Comparison of ENCODE assay signal across 8 mouse cellular contexts in the genomic region with DNA sequence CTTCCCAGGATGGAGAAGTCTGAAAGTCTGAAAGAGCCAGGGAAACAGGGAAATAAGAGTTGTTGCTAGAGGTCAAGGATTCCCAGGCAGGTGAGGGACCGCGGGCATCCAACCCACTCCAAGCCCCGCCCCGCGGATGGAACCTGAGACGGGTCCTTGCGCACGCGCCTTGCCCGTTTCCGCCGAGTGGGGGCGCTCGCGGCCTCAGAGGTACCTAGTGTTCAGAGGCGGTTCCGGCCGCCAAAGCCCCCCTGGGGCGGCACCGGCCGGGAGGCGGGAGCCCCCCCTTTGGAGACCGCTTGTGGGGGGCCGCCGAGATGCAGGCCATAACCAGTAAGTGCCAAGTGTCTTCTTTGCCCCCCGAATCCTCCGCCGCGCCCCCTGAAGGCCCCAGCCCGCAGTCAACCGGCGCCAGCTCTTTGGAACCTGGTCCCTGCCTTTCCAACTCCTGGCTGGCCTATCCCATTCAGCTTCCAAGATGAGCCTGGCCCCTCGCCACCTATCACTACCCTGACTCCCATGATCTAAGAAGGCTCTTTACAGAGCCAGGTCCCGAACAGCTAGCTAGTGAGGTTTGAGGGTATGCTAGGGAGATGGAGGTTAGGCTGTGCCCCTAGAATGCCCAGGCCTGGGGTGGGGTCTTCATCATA. TPM values are rescaled to one million over a fixed set of nuclear protein-coding genes. Genes with fewer than 3 reads are reported as not detected.
A peak's percentile ranks its signal among the peaks of the same experiment; 100 is the strongest.
DNase-seq lines count a peak whose midpoint lies in the region; ATAC-seq and TF ChIP-seq lines count a peak whose summit lies in the region.

No protein-coding gene starts in this region.

- no peak overlapping the region for H3K4me2 ChIP-seq in forebrain, embryonic 16.5 days (ENCODE audit: low read length)
- peak overlapping the region; percentile 42 for H3K4me2 ChIP-seq in embryonic facial prominence, embryonic 14.5 days (ENCODE audit: low read depth, low read length)

- H3K9me3 ChIP-seq in forebrain, embryonic 10.5 days = no peaks in the 10 kb centered on the region
- no peaks in the 10 kb centered on the region for H3K9me3 ChIP-seq in forebrain, embryonic 16.5 days (ENCODE audit: control insufficient read depth, low read length)
- no peaks in the 10 kb centered on the region for H3K9me3 ChIP-seq in ES-Bruce4 (replicated peaks; ENCODE audit: control insufficient read depth, insufficient read depth, low read length, poor library complexity, severe bottlenecking)
- no peaks in the 10 kb centered on the region for H3K9me3 ChIP-seq in embryonic facial prominence, embryonic 14.5 days (ENCODE audit: control insufficient read depth, low read length)

- DNase-seq in forebrain, embryonic 10.5 days (ENCODE audit: extremely low spot score, low spot score) = peak; percentile 42
- DNase-seq in embryonic facial prominence, embryonic 14.5 days (ENCODE audit: low spot score) = no peak
- DNase-seq in induced T-regulatory cell, adult 2 months (ENCODE audit: low read depth) = peak; percentile 40
- DNase-seq in thymus, postnatal 25 days = peak; percentile 16
- no peak for DNase-seq in yolk sac, embryonic 10.5 days (ENCODE audit: low spot score)

- peaks cover 11% of the 10 kb centered on the region for H3K4me1 ChIP-seq in forebrain, embryonic 10.5 days
- peaks cover 4% of the 10 kb centered on the region for H3K4me1 ChIP-seq in forebrain, embryonic 16.5 days (replicated peaks; ENCODE audit: control insufficient read depth, insufficient read depth, low read length)
- no peaks in the 10 kb centered on the region for H3K4me1 ChIP-seq in ES-Bruce4 (ENCODE audit: control insufficient read depth, insufficient read depth, low read length)
- peaks cover 8% of the 10 kb centered on the region for H3K4me1 ChIP-seq in embryonic facial prominence, embryonic 14.5 days (ENCODE audit: control insufficient read depth, insufficient read depth, low read length)

- no peak for TF ChIP-seq POLR2A in ES-Bruce4 (IDR thresholded peaks at IDR 0.05; ENCODE audit: insufficient read depth, low read length)

- ATAC-seq in forebrain, embryonic 16.5 days = no peak
- no peak for ATAC-seq in embryonic facial prominence, embryonic 14.5 days (ENCODE audit: low read depth)
- peak; percentile 54; the same call in 1 of the 2 replicates for ATAC-seq in megakaryocyte progenitor cell, adult 5-6 weeks (replicated peaks; ENCODE audit: poor library complexity)

- TF ChIP-seq EP300 in ES-Bruce4 (IDR thresholded peaks at IDR 0.05; ENCODE audit: insufficient read depth, low read depth, low read length) = no peak

- peak overlapping the region; percentile 41 for H3K4me3 ChIP-seq in forebrain, embryonic 10.5 days
- H3K4me3 ChIP-seq in forebrain, embryonic 16.5 days (replicated peaks; ENCODE audit: low read length) = no peak overlapping the region
- peak overlapping the region; percentile 22 for H3K4me3 ChIP-seq in ES-Bruce4 (ENCODE audit: low read depth, low read length)
- H3K4me3 ChIP-seq in embryonic facial prominence, embryonic 14.5 days (ENCODE audit: low read depth, low read length) = peak overlapping the region; percentile 15; the same call in 1 of the 2 replicates

- 8% methylated on average over 34 of the region's 34 CpGs for WGBS in forebrain, embryonic 10.5 days
- WGBS in forebrain, embryonic 16.5 days = 8% methylated on average over 34 of the region's 34 CpGs
- WGBS in embryonic facial prominence, embryonic 14.5 days = 8% methylated on average over 32 of the region's 34 CpGs

- H3K36me3 ChIP-seq in forebrain, embryonic 10.5 days (replicated peaks) = peaks cover 24% of the 10 kb centered on the region
- H3K36me3 ChIP-seq in forebrain, embryonic 16.5 days (ENCODE audit: control insufficient read depth, insufficient read depth) = peaks cover 2% of the 10 kb centered on the region; the same call in 1 of the 2 replicates
- H3K36me3 ChIP-seq in ES-Bruce4 (ENCODE audit: control insufficient read depth, insufficient read depth, low read length, poor library complexity, severe bottlenecking) = no peaks in the 10 kb centered on the region
- peaks cover 8% of the 10 kb centered on the region for H3K36me3 ChIP-seq in embryonic facial prominence, embryonic 14.5 days (ENCODE audit: control insufficient read depth, insufficient read depth, low read length)

- no peak overlapping the region for H3K9ac ChIP-seq in forebrain, embryonic 16.5 days (replicated peaks; ENCODE audit: low read depth, low read length)
- peak overlapping the region; percentile 23; the same call in 1 of the 2 replicates for H3K9ac ChIP-seq in ES-Bruce4 (ENCODE audit: low read depth, poor library complexity, severe bottlenecking)
- H3K9ac ChIP-seq in embryonic facial prominence, embryonic 14.5 days (ENCODE audit: low read depth, low read length) = no peak overlapping the region

- peaks cover 20% of the 10 kb centered on the region for H3K27me3 ChIP-seq in forebrain, embryonic 10.5 days (ENCODE audit: poor library complexity, severe bottlenecking)
- H3K27me3 ChIP-seq in forebrain, embryonic 16.5 days (replicated peaks; ENCODE audit: control insufficient read depth, insufficient read depth, low read length) = no peaks in the 10 kb centered on the region; the same call in 1 of the 2 replicates
- H3K27me3 ChIP-seq in ES-Bruce4 (ENCODE audit: control insufficient read depth, insufficient read depth, low read length, poor library complexity, severe bottlenecking) = no peaks in the 10 kb centered on the region
- no peaks in the 10 kb centered on the region for H3K27me3 ChIP-seq in embryonic facial prominence, embryonic 14.5 days (replicated peaks; ENCODE audit: control insufficient read depth, insufficient read depth, low read length)

- peak; percentile 67 for TF ChIP-seq CTCF in ES-Bruce4 (IDR thresholded peaks at IDR 0.05; ENCODE audit: low read depth, low read length)

- H3K27ac ChIP-seq in forebrain, embryonic 10.5 days = no peak overlapping the region
- H3K27ac ChIP-seq in forebrain, embryonic 16.5 days (ENCODE audit: low read length) = no peak overlapping the region
- no peak overlapping the region for H3K27ac ChIP-seq in ES-Bruce4 (ENCODE audit: insufficient read depth, low read length)
- no peak overlapping the region for H3K27ac ChIP-seq in embryonic facial prominence, embryonic 14.5 days (replicated peaks; ENCODE audit: low read depth, low read length)

RNA-seq across cellular contexts. Expression of a gene that starts 6.7 kb away (rescaled TPM):
- 21.2 and 21.6 TPM in 2 replicates for polyA plus RNA-seq in forebrain, embryonic 10.5 days (2016; fragmentation: Nextera tagmentation; extraction: Ambion mirVana)
- 37.7 and 45.5 TPM in 2 replicates for polyA plus RNA-seq in forebrain, embryonic 16.5 days (2015; fragmentation: Nextera tagmentation; extraction: Ambion mirVana)
- 22.7 and 28.4 TPM in 2 replicates for polyA plus RNA-seq in ES-Bruce4 (2011; ENCODE audit: insufficient read depth, insufficient read length, low read depth, missing spikeins)
- polyA plus RNA-seq in embryonic facial prominence, embryonic 14.5 days (2014; fragmentation: Nextera tagmentation; extraction: Ambion mirVana) = 19.5 and 21.3 TPM in 2 replicates
- not detected in 2 replicates for total RNA-seq in megakaryocyte progenitor cell, adult 5-6 weeks (2015)
- total RNA-seq in megakaryocyte progenitor cell, adult 5-6 weeks (2017) = 0.41 TPM in 1 of 2 replicates, not detected in the other

RNA-seq across cellular contexts. Expression of a gene that starts 14.6 kb away (rescaled TPM):
- polyA plus RNA-seq in forebrain, embryonic 10.5 days (2016; fragmentation: Nextera tagmentation; extraction: Ambion mirVana) = 0.24 and 0.28 TPM in 2 replicates
- 0.25 and 0.41 TPM in 2 replicates for polyA plus RNA-seq in forebrain, embryonic 16.5 days (2015; fragmentation: Nextera tagmentation; extraction: Ambion mirVana)
- polyA plus RNA-seq in ES-Bruce4 (2011; ENCODE audit: insufficient read depth, insufficient read length, low read depth, missing spikeins) = not detected in 2 replicates
- 0.96 and 1.3 TPM in 2 replicates for polyA plus RNA-seq in embryonic facial prominence, embryonic 14.5 days (2014; fragmentation: Nextera tagmentation; extraction: Ambion mirVana)
- total RNA-seq in megakaryocyte progenitor cell, adult 5-6 weeks (2015) = not detected in 2 replicates
- total RNA-seq in megakaryocyte progenitor cell, adult 5-6 weeks (2017) = not detected in 2 replicates

RNA-seq across cellular contexts. Expression of a gene that starts 30.2 kb away (rescaled TPM):
- polyA plus RNA-seq in forebrain, embryonic 10.5 days (2016; fragmentation: Nextera tagmentation; extraction: Ambion mirVana) = 2.1 and 2.6 TPM in 2 replicates
- 2.0 and 2.7 TPM in 2 replicates for polyA plus RNA-seq in forebrain, embryonic 16.5 days (2015; fragmentation: Nextera tagmentation; extraction: Ambion mirVana)
- polyA plus RNA-seq in ES-Bruce4 (2011; ENCODE audit: insufficient read depth, insufficient read length, low read depth, missing spikeins) = 37.2 and 39.8 TPM in 2 replicates
- polyA plus RNA-seq in embryonic facial prominence, embryonic 14.5 days (2014; fragmentation: Nextera tagmentation; extraction: Ambion mirVana) = 39.2 and 39.7 TPM in 2 replicates
- not detected in 2 replicates for total RNA-seq in megakaryocyte progenitor cell, adult 5-6 weeks (2015)
- not detected in 2 replicates for total RNA-seq in megakaryocyte progenitor cell, adult 5-6 weeks (2017)

RNA-seq across cellular contexts. Expression of a gene that starts 54.9 kb away (rescaled TPM):
- polyA plus RNA-seq in forebrain, embryonic 10.5 days (2016; fragmentation: Nextera tagmentation; extraction: Ambion mirVana) = 225 and 238 TPM in 2 replicates
- polyA plus RNA-seq in forebrain, embryonic 16.5 days (2015; fragmentation: Nextera tagmentation; extraction: Ambion mirVana) = 170 and 206 TPM in 2 replicates
- polyA plus RNA-seq in ES-Bruce4 (2011; ENCODE audit: insufficient read depth, insufficient read length, low read depth, missing spikeins) = 269 and 284 TPM in 2 replicates
- polyA plus RNA-seq in embryonic facial prominence, embryonic 14.5 days (2014; fragmentation: Nextera tagmentation; extraction: Ambion mirVana) = 575 and 595 TPM in 2 replicates
- 84.9 and 85.3 TPM in 2 replicates for total RNA-seq in megakaryocyte progenitor cell, adult 5-6 weeks (2015)
- total RNA-seq in megakaryocyte progenitor cell, adult 5-6 weeks (2017) = 211 TPM in 2 replicates

Comparison
In these comparisons a context has a peak if more than half of its experiments do, and no peak if none do; other contexts are left out.
1. DNase-seq: peak in forebrain, embryonic 10.5 days (single experiment), induced T-regulatory cell, adult 2 months (single experiment) and thymus, postnatal 25 days (single experiment); none in embryonic facial prominence, embryonic 14.5 days (single experiment) and yolk sac, embryonic 10.5 days (single experiment).
2. RNA of a gene that starts 30.2 kb away (polyA plus RNA-seq): 39.2 to 39.7 TPM in embryonic facial prominence, embryonic 14.5 days and 37.2 to 39.8 TPM in ES-Bruce4; 2.1 to 2.6 TPM in forebrain, embryonic 10.5 days and 2.0 to 2.7 TPM in forebrain, embryonic 16.5 days; every median in the first group is over 10 times any median in the second.